31 mouse cellular contexts compared by ENCODE assay signal in genomic region chr5:122239618-122240017, GRCm38 (mm10). TPM values are rescaled to one million over a fixed set of nuclear protein-coding genes. Genes with fewer than 3 reads are reported as not detected.
DNase-seq lines count a peak whose midpoint lies in the region; ATAC-seq and TF ChIP-seq lines count a peak whose summit lies in the region.
"Had no signal": no experiment of that assay in that cellular context is flagged by ENCODE, and none has a peak within 500 bp of the region (broad histone marks: within the 10 kb centered on the region; RNA-seq: fewer than 3 reads in every experiment).

No protein-coding gene starts in this region.

- no peak for TF ChIP-seq EP300 in liver, postnatal 0 days (IDR thresholded peaks at IDR 0.05; ENCODE audit: low read depth)

- 45% methylated on average over 7 of the region's 7 CpGs for WGBS in heart, embryonic 14.5 days
- WGBS in embryonic facial prominence, embryonic 14.5 days = 75% methylated on average over 7 of the region's 7 CpGs
- 75% methylated on average over 7 of the region's 7 CpGs for WGBS in olfactory bulb, adult 2 months
- 69% methylated on average over 7 of the region's 7 CpGs for WGBS in liver, postnatal 0 days (ENCODE audit: insufficient replicate concordance)

- DNase-seq in adrenal gland, postnatal 10 days = peak; percentile 34
- DNase-seq in adrenal gland, postnatal 4 days (ENCODE audit: low spot score in 2 of 2) = no peak
- no peak for DNase-seq in heart, adult 8-10 months (ENCODE audit: low spot score)
- no peak for DNase-seq in embryonic facial prominence, embryonic 14.5 days (ENCODE audit: low spot score)
- DNase-seq in liver, postnatal 0 days = no peak
- DNase-seq: cerebellum, adult 8-10 months; cerebellum, postnatal 36 days; forebrain, postnatal 0 days; heart, postnatal 36 days; kidney, adult 2 months; kidney, postnatal 36 days; layer of hippocampus, postnatal 36 days; left cerebral cortex, postnatal 4 days; liver; lung, embryonic 14.5 days; thymus, adult 2 months; thymus, postnatal 36 days had no signal

- no peak for ATAC-seq in heart, embryonic 14.5 days (ENCODE audit: insufficient number of reproducible peaks, insufficient read depth, low FRiP score, low read depth)
- ATAC-seq in embryonic facial prominence, embryonic 14.5 days (ENCODE audit: low read depth) = no peak
- no peak for ATAC-seq in liver, postnatal 0 days
- ATAC-seq: forebrain, postnatal 0 days; hindbrain, postnatal 0 days; intestine, embryonic 15.5 days; Patski had no signal

- no peak for TF ChIP-seq CTCF in olfactory bulb, adult 2 months (IDR thresholded peaks at IDR 0.05; ENCODE audit: insufficient read depth, low read depth, low read length)
- TF ChIP-seq CTCF in liver, postnatal 0 days (IDR thresholded peaks at IDR 0.05; ENCODE audit: low read depth) = no peak

- no peak overlapping the region for H3K4me2 ChIP-seq in heart, embryonic 14.5 days (ENCODE audit: low read length)
- H3K4me2 ChIP-seq in embryonic facial prominence, embryonic 14.5 days (ENCODE audit: low read depth, low read length) = no peak overlapping the region
- no peak overlapping the region for H3K4me2 ChIP-seq in liver, postnatal 0 days (ENCODE audit: low read depth, low read length)
- H3K4me2 ChIP-seq: embryonic facial prominence, embryonic 12.5 days; forebrain, embryonic 12.5 days; heart, embryonic 15.5 days; hindbrain, embryonic 12.5 days; intestine, embryonic 15.5 days; lung, embryonic 14.5 days; midbrain, embryonic 11.5 days; neural tube, embryonic 13.5 days; stomach, embryonic 15.5 days had no signal

- no peaks in the 10 kb centered on the region for H3K9me3 ChIP-seq in heart, embryonic 14.5 days (ENCODE audit: control insufficient read depth, low read length)
- H3K9me3 ChIP-seq in embryonic facial prominence, embryonic 14.5 days (ENCODE audit: control insufficient read depth, low read length) = no peaks in the 10 kb centered on the region
- no peaks in the 10 kb centered on the region for H3K9me3 ChIP-seq in liver, postnatal 0 days (ENCODE audit: low read length)
- H3K9me3 ChIP-seq: embryonic facial prominence, embryonic 12.5 days; forebrain, embryonic 12.5 days; heart, embryonic 15.5 days; hindbrain, embryonic 12.5 days; intestine, embryonic 15.5 days; neural tube, embryonic 13.5 days; stomach, embryonic 15.5 days had no signal

- TF ChIP-seq POLR2A in olfactory bulb, adult 2 months (IDR thresholded peaks at IDR 0.05; ENCODE audit: insufficient read depth, low read depth, low read length) = no peak

- H3K27me3 ChIP-seq in heart, embryonic 14.5 days (ENCODE audit: control insufficient read depth, insufficient read depth, low read length) = no peaks in the 10 kb centered on the region
- H3K27me3 ChIP-seq in embryonic facial prominence, embryonic 14.5 days (replicated peaks; ENCODE audit: control insufficient read depth, insufficient read depth, low read length) = no peaks in the 10 kb centered on the region
- H3K27me3 ChIP-seq in liver, postnatal 0 days (ENCODE audit: insufficient read depth, low read length) = no peaks in the 10 kb centered on the region
- H3K27me3 ChIP-seq: embryonic facial prominence, embryonic 12.5 days; forebrain, embryonic 12.5 days; heart, embryonic 15.5 days; hindbrain, embryonic 12.5 days; intestine, embryonic 15.5 days; neural tube, embryonic 13.5 days; Patski; stomach, embryonic 15.5 days had no signal

- H3K4me3 ChIP-seq in heart, embryonic 14.5 days (ENCODE audit: control insufficient read depth in 1 of 2, insufficient read depth in 1 of 2, low read depth in 1 of 2, low read length in 2 of 2) = no peak overlapping the region
- no peak overlapping the region for H3K4me3 ChIP-seq in embryonic facial prominence, embryonic 14.5 days (ENCODE audit: low read depth, low read length)
- H3K4me3 ChIP-seq in olfactory bulb, adult 2 months (ENCODE audit: insufficient read depth, low read depth, low read length) = no peak overlapping the region
- no peak overlapping the region for H3K4me3 ChIP-seq in liver, postnatal 0 days (ENCODE audit: low read depth, low read length)
- H3K4me3 ChIP-seq: embryonic facial prominence, embryonic 12.5 days; erythroblast, embryonic 14.5 days; forebrain, embryonic 12.5 days; heart, embryonic 15.5 days; hindbrain, embryonic 12.5 days; intestine, embryonic 15.5 days; neural tube, embryonic 13.5 days; stomach, embryonic 15.5 days had no signal

- no peak overlapping the region for H3K27ac ChIP-seq in heart, embryonic 14.5 days (replicated peaks in 1 of 2; ENCODE audit: control insufficient read depth in 1 of 2, insufficient read depth in 1 of 2, low read depth in 2 of 2, low read length in 2 of 2)
- no peak overlapping the region for H3K27ac ChIP-seq in embryonic facial prominence, embryonic 14.5 days (replicated peaks; ENCODE audit: low read depth, low read length)
- H3K27ac ChIP-seq in olfactory bulb, adult 2 months (ENCODE audit: insufficient read depth, low read depth, low read length) = peak overlapping the region; percentile 95
- no peak overlapping the region for H3K27ac ChIP-seq in liver, postnatal 0 days (ENCODE audit: low read depth)
- H3K27ac ChIP-seq: embryonic facial prominence, embryonic 12.5 days; forebrain, embryonic 12.5 days; heart, embryonic 15.5 days; hindbrain, embryonic 12.5 days; hindbrain, postnatal 0 days; intestine, embryonic 15.5 days; liver, embryonic 14.5 days; neural tube, embryonic 13.5 days; stomach, embryonic 15.5 days had no signal

- peaks cover 0 to 7% of the 10 kb centered on the region in 2 experiments; a peak in 1 of 4 replicates for H3K4me1 ChIP-seq in heart, embryonic 14.5 days (ENCODE audit: control insufficient read depth in 2 of 2, insufficient read depth in 2 of 2, low read length in 2 of 2)
- H3K4me1 ChIP-seq in embryonic facial prominence, embryonic 14.5 days (ENCODE audit: control insufficient read depth, insufficient read depth, low read length) = peaks cover 14% of the 10 kb centered on the region
- peaks cover 81% of the 10 kb centered on the region for H3K4me1 ChIP-seq in olfactory bulb, adult 2 months (ENCODE audit: control insufficient read depth, insufficient read depth, low read length)
- H3K4me1 ChIP-seq in liver, postnatal 0 days (ENCODE audit: insufficient read depth) = peaks cover 13% of the 10 kb centered on the region
- H3K4me1 ChIP-seq: stomach, embryonic 15.5 days had no signal

- peaks cover 16% of the 10 kb centered on the region; the same call in 1 of the 2 replicates for H3K36me3 ChIP-seq in heart, embryonic 14.5 days (ENCODE audit: control insufficient read depth, insufficient read depth, low read length)
- H3K36me3 ChIP-seq in embryonic facial prominence, embryonic 14.5 days (ENCODE audit: control insufficient read depth, insufficient read depth, low read length) = peaks cover 19% of the 10 kb centered on the region
- H3K36me3 ChIP-seq in liver, postnatal 0 days (replicated peaks; ENCODE audit: insufficient read depth, low read length) = peaks cover 25% of the 10 kb centered on the region
- H3K36me3 ChIP-seq: intestine, embryonic 15.5 days had no signal

- 0 out of 2 replicates have a peak overlapping the region, but pooled peaks have one; percentile 4 for H3K9ac ChIP-seq in heart, embryonic 14.5 days (ENCODE audit: low read length)
- 0 out of 2 replicates have a peak overlapping the region, but pooled peaks have one; percentile 25 for H3K9ac ChIP-seq in embryonic facial prominence, embryonic 14.5 days (ENCODE audit: low read depth, low read length)
- no peak overlapping the region for H3K9ac ChIP-seq in liver, postnatal 0 days (replicated peaks)
- H3K9ac ChIP-seq: embryonic facial prominence, embryonic 12.5 days; forebrain, embryonic 12.5 days; forebrain, postnatal 0 days; heart, embryonic 15.5 days; intestine, embryonic 15.5 days; liver, embryonic 14.5 days; lung, embryonic 14.5 days; neural tube, embryonic 13.5 days; stomach, embryonic 15.5 days had no signal

RNA-seq across cellular contexts. Expression of gene Tctn1, which starts 24.6 kb away (rescaled TPM):
- 10 to 100 TPM; 11.1 to 13.5 TPM for total RNA-seq in adrenal gland, postnatal 10 days (2021)
- 10 to 100 TPM; 23.4 to 24.3 TPM for total RNA-seq in adrenal gland, postnatal 4 days (2021)
- polyA plus RNA-seq in heart, embryonic 14.5 days (2014; fragmentation: Nextera tagmentation; extraction: Ambion mirVana) = 3.4 and 3.7 TPM in 2 replicates
- 1 to 10 TPM; 3.5 to 5.1 (median 3.8) TPM for total RNA-seq in heart, adult 8-10 months (2022)
- polyA plus RNA-seq in embryonic facial prominence, embryonic 14.5 days (2014; fragmentation: Nextera tagmentation; extraction: Ambion mirVana) = 5.1 and 7.3 TPM in 2 replicates
- not detected in 2 replicates for polyA plus RNA-seq in olfactory bulb, adult 2 months (2012; ENCODE audit: insufficient read depth, insufficient read length, low replicate concordance, missing spikeins)
- 1.1 and 1.2 TPM in 2 replicates for polyA plus RNA-seq in liver, postnatal 0 days (2015; fragmentation: Nextera tagmentation; extraction: Ambion mirVana)

RNA-seq across cellular contexts. Expression of gene Hvcn1, which starts 33.0 kb away (rescaled TPM):
- 1 to 10 TPM; 5.8 to 6.6 TPM for total RNA-seq in adrenal gland, postnatal 10 days (2021)
- total RNA-seq in adrenal gland, postnatal 4 days (2021) = 1 to 10 TPM; 4.1 to 5.8 TPM
- polyA plus RNA-seq in heart, embryonic 14.5 days (2014; fragmentation: Nextera tagmentation; extraction: Ambion mirVana) = 1.2 and 1.6 TPM in 2 replicates
- 1 to 10 TPM; 1.1 to 1.8 (median 1.5) TPM for total RNA-seq in heart, adult 8-10 months (2022)
- polyA plus RNA-seq in embryonic facial prominence, embryonic 14.5 days (2014; fragmentation: Nextera tagmentation; extraction: Ambion mirVana) = 7.9 and 12.3 TPM in 2 replicates
- polyA plus RNA-seq in olfactory bulb, adult 2 months (2012; ENCODE audit: insufficient read depth, insufficient read length, low replicate concordance, missing spikeins) = not detected in 2 replicates
- polyA plus RNA-seq in liver, postnatal 0 days (2015; fragmentation: Nextera tagmentation; extraction: Ambion mirVana) = 7.0 and 7.3 TPM in 2 replicates

RNA-seq across cellular contexts. Expression of gene Pptc7, which starts 44.5 kb away (rescaled TPM):
- total RNA-seq in adrenal gland, postnatal 10 days (2021) = 10 to 100 TPM; 36.7 to 49.2 TPM
- 10 to 100 TPM; 33.1 to 36.7 TPM for total RNA-seq in adrenal gland, postnatal 4 days (2021)
- polyA plus RNA-seq in heart, embryonic 14.5 days (2014; fragmentation: Nextera tagmentation; extraction: Ambion mirVana) = 13.0 and 16.3 TPM in 2 replicates
- 100 to 1,000 TPM; 103 to 141 (median 121) TPM for total RNA-seq in heart, adult 8-10 months (2022)
- polyA plus RNA-seq in embryonic facial prominence, embryonic 14.5 days (2014; fragmentation: Nextera tagmentation; extraction: Ambion mirVana) = 7.9 and 8.1 TPM in 2 replicates
- polyA plus RNA-seq in olfactory bulb, adult 2 months (2012; ENCODE audit: insufficient read depth, insufficient read length, low replicate concordance, missing spikeins) = not detected in 2 replicates
- 4.4 and 5.6 TPM in 2 replicates for polyA plus RNA-seq in liver, postnatal 0 days (2015; fragmentation: Nextera tagmentation; extraction: Ambion mirVana)
